Mouse (Mus musculus) CH12.LX (cell line): ENCODE measurements around the gene Tmub1.

Experiments
- CHD2 ChIP-seq: IDR thresholded peaks from 2 replicates; pipeline ENCODE4 v1.6.1; 2011; ENCODE audit warnings: low read length, improper control_type of control experiment
- CTCF ChIP-seq, 2 experiments: IDR thresholded peaks in 1 of 2; conservative IDR thresholded peaks in 1 of 2; 2 replicates each; pipeline ENCODE4 v1.5.1; 2011 to 2012; ENCODE audit warnings: low read depth in 2 of 2, low read length in 2 of 2, improper control_type of control experiment in 1 of 2, inconsistent platforms in 1 of 2, mild to moderate bottlenecking in 1 of 2, moderate library complexity in 1 of 2
- EP300 ChIP-seq: IDR thresholded peaks from 2 replicates; pipeline ENCODE4 v1.6.1; 2011; ENCODE audit warnings: low read length, improper control_type of control experiment
- GABPA ChIP-seq: IDR thresholded peaks from 2 replicates; pipeline ENCODE4 v1.6.1; 2012; ENCODE audit warnings: low read depth, low read length, improper control_type of control experiment, inconsistent platforms; ENCODE audit not compliant: insufficient replicate concordance
- KAT2A ChIP-seq: IDR thresholded peaks from 2 replicates; pipeline ENCODE4 v1.6.1; 2012; ENCODE audit warnings: low read length, improper control_type of control experiment, inconsistent platforms; ENCODE audit not compliant: insufficient replicate concordance
- MAFK ChIP-seq: IDR thresholded peaks from 2 replicates; pipeline ENCODE4 v1.6.1; 2011; ENCODE audit warnings: low read length, improper control_type of control experiment; ENCODE audit not compliant: insufficient replicate concordance
- POLR2A ChIP-seq: IDR thresholded peaks from 2 replicates; pipeline ENCODE4 v1.6.1; 2011; ENCODE audit warnings: low read depth, mild to moderate bottlenecking, improper control_type of control experiment, low read length
- RCOR1 ChIP-seq: conservative IDR thresholded peaks from 2 replicates; pipeline ENCODE4 v1.6.1; 2012; ENCODE audit warnings: low read depth, mild to moderate bottlenecking, inconsistent platforms, low read length, improper control_type of control experiment
- ZC3H11A ChIP-seq: IDR thresholded peaks from 2 replicates; pipeline ENCODE4 v1.6.1; 2012; ENCODE audit warnings: low read depth, mild to moderate bottlenecking, inconsistent platforms, low read length, improper control_type of control experiment

DNA sequence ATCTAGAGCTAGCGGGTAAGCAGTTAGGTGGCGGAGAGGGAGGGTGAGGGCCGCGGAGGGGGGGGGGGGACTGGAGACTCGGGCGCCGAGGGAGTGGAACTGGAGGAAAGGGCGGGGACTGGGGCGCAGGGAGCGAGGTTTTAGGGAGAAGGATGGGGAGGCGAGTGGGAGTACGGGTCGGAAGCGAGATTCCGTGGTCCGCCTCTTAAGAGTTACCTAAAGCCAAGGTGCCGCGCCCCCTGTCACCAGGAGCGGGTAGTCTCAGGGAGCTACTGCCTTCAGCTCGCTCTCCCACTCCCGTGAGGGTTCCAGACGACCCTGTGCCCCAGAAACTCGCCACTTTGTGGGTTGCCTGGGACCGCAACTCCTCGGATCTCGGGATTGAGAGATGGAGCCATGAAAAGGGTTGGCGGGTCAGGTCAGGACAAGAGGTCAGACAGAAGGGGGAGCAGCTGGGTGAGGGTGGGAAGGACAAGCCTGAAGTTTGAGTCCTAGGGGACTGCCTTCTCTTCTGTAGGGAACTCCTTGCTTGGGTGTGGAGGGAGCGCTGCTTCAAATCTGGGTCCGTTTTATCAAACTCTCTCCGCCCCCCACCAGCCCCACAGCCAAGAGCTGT, 22.1 kb downstream of the Tmub1 start:
- TF ChIP-seq CTCF (conservative IDR thresholded peaks at IDR 0.05 in 1 of 2, IDR thresholded peaks at IDR 0.05 in 1 of 2; ENCODE audit: low read depth in 2 of 2, low read length in 2 of 2) (peak in 1 of 2 experiments; percentile 46; a peak in 2 of 4 replicates), CHD2 (no peak), RCOR1 (no peak), EP300 (no peak), GABPA (no peak), POLR2A (no peak), KAT2A (no peak), ZC3H11A (no peak), MAFK (no peak)
